Mouse (Mus musculus) lung, postnatal 14 days (tissue): Measurements from ENCODE around the gene Arl8b.

ENCODE experiments used
- DNase-seq: peaks from one replicate; pipeline ENCODE4 v3.0.0; 2021

The Arl8b gene

DNA sequence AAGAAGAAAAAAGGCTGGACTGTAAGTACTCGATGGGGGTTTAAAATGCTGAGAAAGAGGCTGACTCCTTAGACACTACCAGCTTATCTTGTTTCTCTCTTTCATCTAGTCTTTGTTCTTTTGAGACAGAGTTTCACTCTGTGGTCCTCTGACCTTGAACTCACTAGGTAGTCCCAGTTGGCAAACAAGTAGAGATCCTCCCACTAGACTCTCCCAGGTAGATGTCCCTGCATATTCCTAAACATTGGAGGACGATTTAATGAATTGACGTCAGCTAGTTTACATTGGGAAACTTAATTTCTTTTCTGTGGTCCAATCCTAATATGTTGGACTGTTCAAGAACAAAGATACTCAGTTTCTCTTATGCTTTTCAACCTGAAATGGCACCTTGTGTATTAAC lies 2.7 kb downstream of the Arl8b start:
- no peak for DNase-seq

DNA sequence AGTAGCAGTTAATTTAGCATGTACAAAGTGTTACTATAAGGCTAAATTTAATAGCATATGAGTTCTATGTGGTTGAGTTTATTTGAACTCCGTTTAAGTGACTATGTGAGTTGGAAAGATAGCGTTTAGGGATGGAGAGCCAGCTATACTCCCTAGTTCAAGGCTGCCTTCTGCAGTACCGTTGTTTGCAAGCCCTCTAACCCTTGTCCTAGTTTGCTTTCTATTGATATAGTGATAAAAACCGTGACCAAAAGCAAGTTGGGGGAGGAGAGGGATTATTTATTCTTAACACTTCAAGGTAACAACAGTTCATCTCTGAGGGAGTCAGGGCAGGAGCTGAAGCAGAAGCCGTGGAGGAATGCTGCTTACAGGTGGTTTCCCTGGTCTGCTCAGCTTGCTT lies 8.6 kb downstream of the Arl8b start:
- DNase-seq = no peak

DNA sequence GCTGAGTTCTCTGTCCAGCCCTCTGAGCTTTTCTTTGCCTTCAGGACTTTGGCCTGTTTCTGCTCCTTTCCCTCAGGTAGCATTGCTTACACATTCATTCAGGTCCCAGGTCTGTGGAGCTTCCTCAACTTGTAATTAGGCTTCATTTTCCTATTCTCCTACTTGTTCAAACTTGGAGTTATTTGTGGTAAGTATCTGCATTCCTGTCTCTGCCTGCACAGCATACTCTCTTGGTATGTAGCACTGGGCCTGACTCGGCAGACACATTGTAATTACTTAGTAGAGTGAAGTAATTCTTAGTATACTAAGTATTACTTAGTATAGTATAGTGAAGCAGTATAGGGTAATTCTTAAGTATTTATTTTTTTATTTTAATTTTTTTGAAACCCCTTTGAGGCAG lies 13.0 kb downstream of the Arl8b start:
- DNase-seq = no peak

DNA sequence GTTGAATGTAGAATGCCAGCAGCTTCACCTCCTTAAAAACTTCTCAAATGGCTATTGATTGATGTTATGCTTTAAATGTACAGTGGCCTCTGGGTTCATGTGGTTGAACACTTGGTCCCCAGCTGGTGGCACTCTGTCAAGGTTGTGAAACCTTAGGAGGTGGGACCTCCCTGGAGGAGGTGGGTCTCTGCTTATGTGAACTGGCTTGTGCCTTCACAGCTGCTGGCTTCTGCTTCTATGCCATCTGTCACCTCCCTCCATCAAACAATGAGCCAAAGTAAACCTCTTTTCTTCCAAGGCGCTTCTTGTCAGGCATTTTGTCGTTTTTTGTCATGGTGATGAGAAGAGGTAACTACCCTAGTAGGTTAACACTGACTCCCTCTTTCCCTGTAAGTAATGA lies 13.8 kb downstream of the Arl8b start:
- peak; percentile 59 for DNase-seq

- no peak for DNase-seq
Measured at GRCm38 (mm10) chr6:108805194-108805593, 22.3 kb downstream of the Arl8b start.

DNA sequence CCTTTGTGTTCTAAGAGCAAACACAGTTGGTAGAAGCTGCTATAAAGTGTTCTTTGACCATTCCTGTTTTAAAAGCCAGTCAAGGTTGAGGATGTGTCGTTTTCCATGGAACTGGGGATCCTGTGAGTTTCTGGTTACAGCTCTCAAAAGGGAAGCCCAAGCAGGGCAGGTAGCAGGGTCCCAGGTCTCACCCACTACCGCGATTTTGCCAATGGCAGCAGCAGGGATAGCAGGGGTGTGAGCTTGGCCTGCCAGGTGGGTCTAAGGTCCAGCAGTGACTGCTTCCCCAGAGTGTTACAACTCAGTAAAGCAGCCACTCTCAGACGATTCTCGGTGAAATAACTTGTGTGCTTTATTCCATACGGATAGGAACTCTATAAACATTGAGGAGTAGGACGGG lies 23.0 kb downstream of the Arl8b start:
- DNase-seq = no peak

DNA sequence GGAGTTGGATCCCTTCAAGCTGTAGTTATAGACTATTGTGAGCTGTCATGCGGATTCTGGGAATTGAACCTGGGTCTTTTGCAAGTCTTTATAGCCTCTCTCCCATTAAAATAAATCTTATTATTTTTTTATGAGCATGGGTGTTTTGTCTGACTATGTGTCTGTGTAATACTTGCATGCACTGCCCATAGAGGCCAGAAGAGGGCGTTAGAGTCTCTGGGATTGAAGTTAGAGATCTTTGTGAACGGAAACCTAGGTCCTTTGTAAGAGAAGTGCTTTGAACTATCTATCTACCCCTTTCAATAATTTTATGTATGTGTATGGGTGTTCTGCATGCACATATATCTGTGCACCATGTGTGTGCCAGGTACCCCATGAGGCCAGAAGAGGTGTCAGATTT lies 24.5 kb downstream of the Arl8b start:
- no peak for DNase-seq

GRCm38 (mm10) chr6:108808786-108809185 lies 25.9 kb downstream of the Arl8b start:
- DNase-seq = no peak

DNA sequence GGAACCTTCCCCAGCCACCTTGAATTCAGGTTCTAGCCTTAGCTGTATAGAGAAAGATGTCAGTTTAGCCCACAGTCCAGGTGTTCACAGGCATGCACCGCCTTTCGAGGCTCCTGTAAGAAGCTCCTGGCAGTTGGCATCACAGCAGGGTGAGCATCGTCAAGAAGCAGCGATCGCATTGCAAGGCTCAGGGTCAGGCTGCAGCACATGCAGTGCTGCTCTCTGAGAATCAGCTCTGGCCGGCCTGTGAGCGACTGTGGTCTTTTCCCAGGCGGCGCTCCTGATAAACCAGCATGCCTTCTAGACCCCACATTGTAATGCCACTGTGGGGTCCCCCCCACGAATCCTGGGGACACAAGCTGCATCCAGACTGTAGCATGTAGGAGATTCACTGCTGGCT lies 27.3 kb downstream of the Arl8b start:
- DNase-seq = no peak

- no peak for DNase-seq
Measured at GRCm38 (mm10) chr6:108812134-108812533, 29.2 kb downstream of the Arl8b start.

GRCm38 (mm10) chr6:108817510-108817909 lies 34.6 kb downstream of the Arl8b start:
- no peak for DNase-seq

- DNase-seq = no peak
Measured at GRCm38 (mm10) chr6:108824816-108825545, 42.1 kb downstream of the Arl8b start.

DNA sequence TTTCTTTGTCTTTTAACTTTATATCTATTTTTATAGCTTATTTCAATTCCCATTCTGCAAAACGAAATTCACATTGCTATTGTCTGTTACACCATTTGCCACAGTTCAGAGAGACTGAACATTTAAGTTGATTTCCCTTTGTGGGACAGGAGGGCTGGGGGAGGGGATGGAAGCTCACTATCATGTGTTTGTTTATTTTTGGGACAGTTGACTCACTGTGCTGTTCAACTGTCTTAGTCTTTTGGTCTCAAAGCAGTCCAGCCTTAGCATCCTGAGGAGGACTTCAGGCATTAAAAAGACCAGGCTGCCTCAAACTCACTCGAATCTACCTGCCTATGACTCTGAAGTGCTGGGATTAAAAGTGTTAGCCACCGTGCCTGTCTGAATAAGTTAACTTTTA lies 43.2 kb downstream of the Arl8b start:
- DNase-seq = no peak

GRCm38 (mm10) chr6:108827336-108827920 lies 44.5 kb downstream of the Arl8b start:
- DNase-seq = no peak

- DNase-seq = peak; percentile 98
Measured at GRCm38 (mm10) chr6:108828234-108828868, 45.5 kb downstream of the Arl8b start, which contains the start of gene Edem1. Gene Edem1 (plus strand): TSS chr6:108828641.

GRCm38 (mm10) chr6:108828872-108829271 lies 46.0 kb downstream of the Arl8b start:
- DNase-seq = peak; percentile 43

DNA sequence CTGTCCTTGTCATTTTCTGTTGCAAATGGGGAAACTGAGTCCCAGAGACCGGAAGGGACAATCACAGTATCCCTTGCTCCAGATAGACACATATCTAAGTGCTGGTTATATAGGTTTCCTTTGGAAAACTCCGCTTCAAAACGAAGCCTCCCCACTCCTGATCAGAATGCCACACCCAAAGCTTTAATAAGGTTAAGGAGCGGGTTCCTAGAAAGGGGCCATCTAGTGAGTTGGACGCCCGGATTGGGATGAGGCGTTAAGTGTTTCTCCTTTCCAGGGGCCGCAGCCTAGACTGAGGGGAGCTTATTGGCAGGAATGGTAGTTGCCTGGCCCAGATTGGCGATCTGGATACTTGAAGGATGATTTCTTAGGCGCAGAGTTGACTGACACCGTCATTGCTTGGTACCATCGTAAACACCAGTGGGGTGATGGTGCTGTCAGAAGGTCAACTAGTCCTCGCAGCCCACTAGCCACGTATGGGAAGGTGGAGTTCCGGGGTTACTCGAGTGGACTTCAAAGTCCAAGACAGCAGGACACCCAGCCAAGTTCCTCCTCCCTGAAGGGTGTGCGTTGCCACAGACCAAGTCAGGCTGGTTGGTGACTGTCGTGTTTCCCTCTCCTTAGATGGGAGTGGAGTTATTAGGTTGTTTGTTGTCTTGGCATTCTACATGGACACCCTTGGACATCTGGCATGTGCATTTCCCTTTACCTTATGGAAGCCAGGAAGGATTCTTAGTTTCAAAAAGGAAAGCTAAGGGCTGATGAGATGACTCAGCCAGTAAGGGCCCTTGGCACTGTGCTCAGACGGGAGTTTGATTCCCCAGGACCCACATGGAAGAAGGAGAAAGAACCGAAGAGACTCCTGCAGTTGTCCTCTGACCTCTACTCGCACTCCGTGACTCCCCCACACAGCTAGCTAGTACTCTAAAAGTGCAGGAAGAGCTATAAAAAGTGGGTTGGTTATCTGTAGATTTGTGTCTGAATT lies 46.8 kb downstream of the Arl8b start:
- peak; percentile 45 for DNase-seq

DNA sequence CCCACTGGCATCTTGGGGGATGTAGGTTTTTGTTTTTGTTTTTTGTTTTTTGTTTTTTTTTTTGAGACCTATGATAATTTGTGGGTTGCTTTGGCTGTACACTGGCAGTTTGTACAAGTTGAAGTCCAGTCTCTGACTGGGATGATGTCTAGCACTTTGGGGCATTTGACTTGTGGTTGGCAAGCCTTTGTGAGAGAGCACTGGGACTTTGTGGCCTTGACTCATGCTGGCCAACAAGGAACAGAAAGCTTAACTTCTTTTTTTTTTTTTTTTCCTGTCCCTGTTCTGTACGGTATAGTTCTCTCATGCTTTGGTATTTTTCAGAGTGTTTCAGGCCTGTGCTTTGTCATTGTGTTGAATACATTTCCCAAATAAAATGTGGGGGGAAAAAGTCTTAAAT lies 49.3 kb downstream of the Arl8b start:
- DNase-seq = no peak

DNA sequence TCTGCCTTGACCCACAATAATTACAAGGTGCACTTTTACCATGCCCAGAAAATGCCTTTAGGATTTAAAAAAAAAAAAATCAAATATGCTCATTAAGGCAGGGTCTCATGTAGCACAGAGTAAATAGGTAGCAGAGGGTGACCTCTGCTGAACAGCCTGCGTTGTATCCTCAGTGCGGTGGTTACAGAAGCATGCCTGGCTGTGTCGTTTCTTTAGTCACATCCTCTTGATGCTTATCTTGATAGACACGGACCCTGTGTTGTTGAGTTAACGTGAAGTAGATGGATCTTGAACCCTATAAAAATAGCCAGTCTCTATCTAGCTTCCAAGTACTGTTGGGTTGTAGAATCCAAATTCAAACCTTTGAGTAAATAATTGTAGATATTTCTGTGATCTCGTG lies 50.1 kb downstream of the Arl8b start:
- no peak for DNase-seq

- DNase-seq = no peak
Measured at GRCm38 (mm10) chr6:108833963-108834697, 51.2 kb downstream of the Arl8b start.

DNA sequence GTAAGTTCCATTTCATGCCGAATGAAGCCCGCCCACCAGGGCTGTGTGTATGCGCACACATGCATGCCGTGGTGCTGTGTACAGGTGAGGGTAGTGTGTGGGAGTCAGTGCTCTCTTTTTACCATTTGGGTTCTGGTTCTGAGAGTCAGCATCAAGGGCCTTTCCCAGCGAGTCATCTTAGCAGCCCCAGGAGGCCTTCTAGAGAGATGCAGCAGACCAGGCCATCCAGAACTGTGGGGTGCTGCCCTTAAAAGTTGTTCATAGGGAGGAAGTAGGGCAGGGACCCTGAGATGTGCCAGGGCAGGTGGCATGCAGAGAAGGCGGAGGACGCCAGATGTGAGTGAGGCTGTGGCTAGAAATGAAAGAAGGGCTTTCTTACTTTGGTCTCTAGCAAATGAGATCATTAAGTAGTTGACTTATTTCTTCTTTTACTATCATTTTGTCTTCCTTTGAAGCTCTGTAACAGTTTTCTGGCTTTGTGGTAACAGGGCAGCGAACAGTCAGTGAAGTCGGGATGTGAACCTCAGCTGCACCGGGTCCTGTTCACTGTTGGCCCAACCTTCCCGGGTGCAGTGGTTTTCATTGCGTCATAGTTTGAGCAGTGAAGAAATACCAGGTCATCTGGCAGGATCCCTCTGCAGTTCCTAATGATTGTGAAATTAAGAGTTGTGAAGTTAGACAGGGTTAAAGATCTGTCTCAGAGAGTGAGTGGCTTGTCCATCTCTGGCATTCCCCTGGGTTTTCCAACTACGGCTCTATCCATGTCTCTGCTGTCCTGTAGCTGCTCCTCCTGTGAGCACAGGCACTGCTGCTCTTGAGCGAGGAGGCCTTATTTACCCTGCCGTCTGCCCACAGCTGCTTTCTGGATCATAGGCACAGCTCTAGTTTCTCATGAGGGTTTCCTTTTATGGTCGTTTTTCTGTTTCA lies 53.1 kb downstream of the Arl8b start:
- peak; percentile 64 for DNase-seq
